Mouse (Mus musculus) gastrocnemius, adult 18-20 months (tissue): Measurements from ENCODE around the gene Lzts3. TPM values are rescaled to one million over a fixed set of nuclear protein-coding genes. Genes with fewer than 3 reads are reported as not detected.
A peak's percentile ranks its signal among the peaks of the same experiment; 100 is the strongest.

Experiments
- DNase-seq: peaks from one replicate; pipeline ENCODE4 v3.0.0; 2021; ENCODE audit warnings: low spot score
- total RNA-seq, 2 experiments: library from RNA; stranded (reverse); gene quantifications; 2 replicates each; pipeline ENCODE4 v1.2.3; 2021

The Lzts3 gene
- total RNA-seq, 2 experiments from 2014 or later = 2.3 to 3.2 TPM

DNA sequence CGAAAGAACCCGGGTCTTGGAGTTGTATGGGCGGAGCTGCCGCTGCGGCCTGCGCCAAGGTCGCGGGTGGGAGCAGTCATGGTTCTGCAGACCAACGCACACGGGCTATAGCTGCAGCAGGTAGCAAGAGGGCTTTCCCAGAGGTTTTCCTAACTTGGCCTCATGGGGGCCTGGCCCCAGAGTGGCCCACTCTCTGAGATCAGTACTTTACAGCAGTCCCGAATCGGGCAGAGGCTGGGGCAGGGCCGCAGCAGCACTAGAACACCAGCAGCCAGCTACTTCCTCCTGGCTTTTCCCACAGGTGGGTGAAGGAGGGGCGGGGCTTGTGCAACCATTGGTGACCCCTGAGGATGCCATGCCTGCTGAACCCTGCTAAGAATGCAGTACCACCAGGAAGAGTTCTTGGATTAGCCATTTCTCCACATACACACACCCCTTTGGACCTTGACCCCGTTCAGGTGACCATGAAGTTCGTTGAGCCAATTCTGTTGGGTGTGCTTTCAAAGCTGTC is 4.4 kb downstream of the Lzts3 start:
- DNase-seq = no peak

- DNase-seq = no peak
These were observed 6.8 kb downstream of the Lzts3 start for GRCm38 (mm10) chr2:130635847-130636246.

- no peak for DNase-seq
These were observed 7.7 kb downstream of the Lzts3 start for GRCm38 (mm10) chr2:130634739-130635411.

- no peak for DNase-seq
These were observed 8.4 kb downstream of the Lzts3 start for GRCm38 (mm10) chr2:130634006-130634738.

- no peak for DNase-seq
These were observed 9.5 kb downstream of the Lzts3 start for GRCm38 (mm10) chr2:130632887-130633675.

DNA sequence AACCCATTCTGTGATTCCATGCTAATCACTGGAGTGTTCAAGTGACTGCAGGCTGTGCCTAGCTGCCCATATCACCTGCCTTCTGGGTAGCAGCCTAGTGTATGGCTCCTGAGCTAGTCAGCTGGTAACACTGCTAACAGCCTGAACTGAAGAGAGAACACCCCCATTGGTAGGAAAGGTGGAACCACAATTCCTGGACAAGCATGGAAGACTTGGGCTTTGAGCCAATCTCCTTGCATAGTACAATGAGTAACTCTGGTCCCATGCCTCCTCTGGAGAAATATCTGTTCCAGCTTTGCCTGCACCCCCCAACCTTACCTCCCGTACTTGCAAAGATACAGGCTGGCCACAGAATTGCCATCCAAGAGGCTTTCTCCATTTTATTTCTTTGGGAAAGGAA is 10.2 kb downstream of the Lzts3 start:
- no peak for DNase-seq

GRCm38 (mm10) chr2:130629839-130630203 is 12.8 kb downstream of the Lzts3 start, which contains the start of the genes Fastkd5 and Ubox5:
TSS of gene Fastkd5 (minus strand) at chr2:130630027.
TSS of gene Ubox5 (minus strand) at chr2:130630038.
- peak; percentile 94 for DNase-seq

DNA sequence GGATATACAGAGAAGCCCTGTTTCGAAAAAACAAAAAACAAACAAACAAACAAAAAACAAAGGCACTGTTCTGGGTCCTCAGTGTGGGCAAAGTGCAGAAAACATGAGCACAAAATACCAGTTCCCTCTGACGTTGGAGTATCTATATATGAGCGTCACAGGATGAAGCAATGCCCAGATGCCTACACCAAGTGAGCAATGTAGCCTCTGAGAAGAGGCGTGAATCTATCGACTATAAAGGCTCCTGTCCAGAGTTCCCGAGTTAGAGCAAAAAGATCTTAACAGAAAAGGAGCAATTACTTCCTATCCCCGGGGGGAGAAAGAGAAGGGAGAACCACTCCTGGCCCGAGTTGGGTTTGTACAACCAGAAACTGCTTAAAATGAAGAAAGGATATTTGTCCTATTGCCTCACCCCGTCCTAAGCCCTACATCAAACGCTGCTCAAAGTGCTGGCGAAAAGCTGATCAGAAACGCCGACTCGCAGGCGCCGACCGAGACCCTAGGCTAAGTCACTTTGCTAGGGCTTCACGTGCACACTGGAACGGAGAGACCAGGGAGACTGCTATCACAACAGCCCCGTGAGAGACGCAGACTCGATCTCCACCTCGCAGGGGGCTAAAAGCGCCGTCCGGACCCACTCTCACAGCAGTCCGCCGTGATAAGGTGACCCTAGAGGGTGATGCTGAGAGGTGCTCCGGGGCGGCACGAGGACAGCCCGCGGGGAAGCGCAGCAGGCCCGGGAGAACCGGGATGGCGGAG is 13.3 kb downstream of the Lzts3 start:
- DNase-seq = no peak

DNA sequence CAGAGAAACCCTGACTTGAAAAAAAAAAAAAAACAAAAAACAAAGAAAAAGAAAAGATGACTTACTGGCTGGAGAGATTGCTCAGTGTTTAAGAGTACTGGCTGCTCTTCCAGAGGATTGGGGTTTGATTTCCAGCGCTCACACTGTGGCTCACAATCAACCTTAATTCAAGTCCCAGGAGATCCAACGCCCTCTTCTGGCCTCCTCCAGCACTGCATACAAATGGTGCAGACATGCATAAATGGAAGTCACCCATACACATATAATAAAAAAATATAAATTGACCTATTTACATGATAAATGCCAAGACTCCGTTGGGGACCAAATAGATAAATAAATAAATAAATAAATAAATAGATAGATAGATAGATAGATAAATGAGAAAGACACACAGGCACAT is 14.2 kb downstream of the Lzts3 start:
- no peak for DNase-seq

DNA sequence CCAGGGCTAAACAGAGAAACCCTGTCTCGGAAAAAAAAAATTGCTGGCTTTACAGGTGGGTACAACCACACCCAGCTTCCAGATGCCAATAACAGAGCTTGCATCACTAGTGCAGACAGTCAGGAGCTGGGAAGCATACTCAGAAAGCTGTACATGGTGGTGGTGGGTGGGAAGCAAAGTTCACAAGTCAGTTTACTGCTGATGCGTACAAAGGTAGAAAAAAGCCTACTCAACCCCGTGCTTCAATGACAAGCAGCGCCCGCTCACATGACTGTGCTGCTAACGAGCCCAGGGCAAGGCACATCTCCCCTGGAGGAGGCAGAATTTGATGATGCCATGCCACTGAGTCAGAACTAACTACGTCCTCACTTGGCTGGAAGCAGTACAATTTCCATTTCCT is 23.6 kb downstream of the Lzts3 start:
- DNase-seq = no peak

DNA sequence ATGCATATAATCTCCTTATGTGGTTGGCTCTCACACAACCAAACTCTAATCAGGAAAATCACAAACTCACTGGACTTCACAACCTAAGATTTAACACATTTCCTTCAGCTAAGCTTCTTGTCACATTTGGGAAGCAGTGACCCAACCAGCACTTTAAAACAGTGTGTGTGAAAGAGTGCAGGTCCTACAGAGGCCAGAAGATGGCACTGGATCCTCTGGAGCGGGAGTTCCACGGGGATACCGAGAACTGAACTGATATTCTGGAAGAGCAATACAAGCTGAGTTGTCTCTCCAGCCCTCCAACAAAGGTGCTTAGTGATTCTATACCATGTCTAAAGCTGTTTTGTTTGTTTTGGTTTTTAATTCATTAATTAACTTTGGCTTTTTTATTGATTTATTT is 29.5 kb downstream of the Lzts3 start:
- DNase-seq = no peak

DNA sequence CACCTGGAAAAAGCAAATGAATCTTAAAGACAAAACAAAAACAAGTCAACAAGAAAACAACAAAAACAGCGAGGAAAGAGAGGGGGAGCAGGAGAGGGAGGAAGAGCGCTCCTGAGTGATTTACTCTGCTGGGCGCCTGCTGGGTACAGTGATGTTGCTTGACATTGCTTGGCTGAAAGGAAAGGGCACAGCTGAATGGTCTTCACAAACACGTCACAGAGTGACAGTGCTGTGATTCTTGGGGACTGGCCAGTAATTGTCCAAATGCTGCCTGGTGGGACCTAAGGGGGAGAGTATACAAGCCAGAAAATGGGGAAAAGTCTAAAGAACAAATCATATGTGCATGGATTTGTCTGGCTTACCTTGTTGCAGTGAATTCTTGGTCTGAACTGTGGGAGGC is 40.4 kb downstream of the Lzts3 start:
- no peak for DNase-seq

GRCm38 (mm10) chr2:130598399-130598798 is 44.2 kb downstream of the Lzts3 start:
- no peak for DNase-seq

DNA sequence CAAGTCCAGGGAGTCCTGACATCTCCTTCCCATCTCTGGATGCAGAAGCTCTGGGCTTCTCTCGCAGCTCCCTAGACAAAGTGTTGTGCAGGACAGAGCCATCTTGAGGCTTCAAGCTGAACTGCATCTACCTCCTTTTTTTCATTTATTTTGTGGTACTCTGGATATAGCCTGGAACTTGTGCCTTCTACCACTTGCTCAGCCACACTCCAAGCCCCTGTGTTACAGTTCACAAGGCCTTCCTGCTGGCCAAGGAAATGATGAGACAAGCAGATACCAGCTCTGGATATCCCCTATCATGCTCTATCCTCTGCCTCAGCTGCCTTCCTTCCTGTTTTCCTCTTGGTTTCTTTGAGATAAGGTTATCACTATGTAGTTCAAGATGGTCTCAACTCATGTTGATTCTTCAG is 45.0 kb downstream of the Lzts3 start:
- DNase-seq = no peak

DNA sequence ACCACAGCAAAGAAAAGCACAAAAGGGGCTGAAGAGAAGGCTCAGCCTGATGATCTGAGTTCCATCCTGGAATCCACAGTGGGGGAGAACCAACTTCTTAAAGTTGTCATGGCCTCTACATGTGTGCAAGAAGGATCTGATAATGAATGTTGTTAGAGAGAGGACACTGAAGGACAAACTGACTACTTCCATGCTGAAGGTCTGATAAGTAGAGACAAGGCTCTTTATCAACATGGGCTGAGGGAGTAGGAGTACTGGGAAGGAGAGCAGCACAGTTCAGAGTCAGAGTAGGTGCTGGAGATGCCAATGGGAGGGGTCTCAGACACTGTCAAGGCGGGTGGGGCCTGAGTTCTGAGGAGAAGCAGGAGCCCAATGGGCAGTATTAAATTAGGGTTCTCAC is 47.0 kb downstream of the Lzts3 start:
- DNase-seq = no peak

- peak; percentile 59 for DNase-seq
These were observed 51.6 kb downstream of the Lzts3 start for GRCm38 (mm10) chr2:130591016-130591415.

- peak; percentile 15 for DNase-seq
These were observed 52.8 kb downstream of the Lzts3 start for GRCm38 (mm10) chr2:130589761-130590160.

- no peak for DNase-seq
These were observed 53.4 kb downstream of the Lzts3 start for GRCm38 (mm10) chr2:130589157-130589556.

- DNase-seq = no peak
These were observed 54.2 kb downstream of the Lzts3 start for GRCm38 (mm10) chr2:130588373-130588772.

GRCm38 (mm10) chr2:130586016-130586415 is 56.6 kb downstream of the Lzts3 start:
- DNase-seq = no peak

- DNase-seq = no peak
These were observed 58.6 kb downstream of the Lzts3 start for GRCm38 (mm10) chr2:130583902-130584560.
